Mouse (Mus musculus): ENCODE results near the gene Nfix.

Gene Nfix

GRCm38 (mm10) chr8:84799999-84800831, at the start of gene Nfix:
TSS of gene Nfix (minus strand) at chr8:84800344.
- no peak for DNase-seq (ENCODE audit: low spot score)

GRCm38 (mm10) chr8:84847684-84848435, 47.7 kb upstream of the Nfix start:
- no peak for DNase-seq (ENCODE audit: low spot score)

- DNase-seq (ENCODE audit: low spot score), result peak; percentile 96
Measured at GRCm38 (mm10) chr8:84846722-84847572, 46.8 kb upstream of the Nfix start, which contains the start of gene Calr. TSS of gene Calr (minus strand) at chr8:84846934.

- no peak for DNase-seq (ENCODE audit: low spot score)
Measured at GRCm38 (mm10) chr8:84846094-84846721, 46.1 kb upstream of the Nfix start.

GRCm38 (mm10) chr8:84845355-84846093, 45.4 kb upstream of the Nfix start:
- no peak for DNase-seq (ENCODE audit: low spot score)

GRCm38 (mm10) chr8:84844397-84845070, 44.4 kb upstream of the Nfix start:
- DNase-seq (ENCODE audit: low spot score), result no peak

GRCm38 (mm10) chr8:84841514-84841913, 41.4 kb upstream of the Nfix start:
- no peak for DNase-seq (ENCODE audit: low spot score)

- peak; percentile 82 for DNase-seq (ENCODE audit: low spot score)
Measured at GRCm38 (mm10) chr8:84840248-84840999, 40.3 kb upstream of the Nfix start, which contains the start of gene Rad23a. TSS of gene Rad23a (minus strand) at chr8:84840665.

GRCm38 (mm10) chr8:84839875-84840247, 39.7 kb upstream of the Nfix start:
- DNase-seq (ENCODE audit: low spot score), result no peak

GRCm38 (mm10) chr8:84839411-84839810, 39.3 kb upstream of the Nfix start:
- no peak for DNase-seq (ENCODE audit: low spot score)

- DNase-seq (ENCODE audit: low spot score), result no peak
Measured at GRCm38 (mm10) chr8:84838513-84838912, 38.4 kb upstream of the Nfix start.

- no peak for DNase-seq (ENCODE audit: low spot score)
Measured at GRCm38 (mm10) chr8:84837912-84838470, 37.8 kb upstream of the Nfix start.

GRCm38 (mm10) chr8:84837149-84837911, 37.2 kb upstream of the Nfix start:
- DNase-seq (ENCODE audit: low spot score), result no peak

- no peak for DNase-seq (ENCODE audit: low spot score)
Measured at GRCm38 (mm10) chr8:84834866-84835855, 35.0 kb upstream of the Nfix start.

- DNase-seq (ENCODE audit: low spot score), result no peak
Measured at GRCm38 (mm10) chr8:84834002-84834865, 34.1 kb upstream of the Nfix start.

Measured in ovary, postnatal 14 days (tissue).